In the genomic region with DNA sequence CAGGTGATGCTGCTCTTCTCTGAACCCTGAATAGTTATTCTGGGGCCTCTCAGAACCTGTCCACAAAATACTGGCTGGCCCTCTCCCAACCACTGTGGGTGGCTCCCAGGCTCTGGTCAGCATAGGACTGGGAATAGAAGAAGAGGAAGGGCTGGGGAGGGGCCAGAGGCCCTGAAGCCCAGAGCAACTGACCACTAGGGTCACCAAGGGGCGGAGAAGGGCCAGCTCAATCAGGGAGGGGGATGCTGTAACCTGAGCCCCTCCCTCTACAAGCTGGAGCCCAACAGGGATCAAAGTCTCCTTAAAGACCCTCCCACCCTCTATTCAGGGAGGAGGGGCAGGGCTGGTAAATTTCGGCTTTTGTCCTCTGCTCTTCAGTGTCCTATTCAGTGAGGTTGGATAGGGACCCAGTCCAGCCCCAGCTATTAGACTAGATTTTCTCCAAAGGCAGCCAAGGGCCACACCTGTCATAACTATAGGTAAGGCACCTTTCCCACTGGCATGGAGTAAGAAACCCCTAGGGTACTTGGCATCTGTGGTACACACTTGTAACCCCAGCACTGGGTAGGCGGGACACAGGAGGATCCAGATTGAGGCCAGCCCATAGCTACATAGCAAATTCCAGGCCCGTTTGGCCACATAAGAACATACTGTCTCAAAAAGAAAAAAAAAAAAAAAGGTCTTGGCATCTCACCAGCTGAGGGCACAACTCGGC, we compare ENCODE assay signal across 9 mouse cellular contexts. TPM values are rescaled to one million over a fixed set of nuclear protein-coding genes. Genes with fewer than 3 reads are reported as not detected.
DNase-seq lines count a peak whose midpoint lies in the region; TF ChIP-seq lines count a peak whose summit lies in the region.
"Had no signal": no experiment of that assay in that cellular context is flagged by ENCODE, and none has a peak within 500 bp of the region (broad histone marks: within the 10 kb centered on the region; RNA-seq: fewer than 3 reads in every experiment).

A gene (minus strand): TSS at position 663 of the 715 bp plus-strand sequence.

- in situ Hi-C loops in ES-E14 (cut with MboI; ENCODE audit: low sequenced_read_pairs in 2 of 2, unreplicated experiment in 2 of 2), result no loop called here

- peak within 1 kb of the TSS; percentile 43 for H3K27ac ChIP-seq in cerebellum, adult 2 months (ENCODE audit: insufficient read depth, low read length)
- H3K27ac ChIP-seq in ES-E14 (ENCODE audit: insufficient read depth, low read depth, low read length, poor library complexity, severe bottlenecking), result peak within 1 kb of the TSS; percentile 38; the same call in 1 of the 2 replicates
- peak within 1 kb of the TSS; percentile 90 for H3K27ac ChIP-seq in midbrain, embryonic 10.5 days (replicated peaks)

- H3K27me3 ChIP-seq in cerebellum, adult 2 months (ENCODE audit: control insufficient read depth, insufficient read depth, low read length), result no peaks in the 10 kb centered on the region
- no peaks in the 10 kb centered on the region for H3K27me3 ChIP-seq in midbrain, embryonic 10.5 days (ENCODE audit: low read depth, poor library complexity, severe bottlenecking)

- TF ChIP-seq CTCF in cerebellum, adult 2 months (IDR thresholded peaks at IDR 0.05; ENCODE audit: borderline replicate concordance, insufficient read depth, low read depth, low read length), result no peak

- H3K9ac ChIP-seq in ES-E14 (ENCODE audit: insufficient read depth, low read depth, low read length, poor library complexity, severe bottlenecking), result no peak within 1 kb of the TSS

- H3K4me3 ChIP-seq in cerebellum, adult 2 months (replicated peaks; ENCODE audit: insufficient read depth, low read depth, low read length), result no peak within 1 kb of the TSS
- H3K4me3 ChIP-seq in ES-E14 (ENCODE audit: insufficient read depth in 1 of 2, low read depth in 1 of 2, low read length in 2 of 2, poor library complexity in 1 of 2, severe bottlenecking in 1 of 2), result no peak within 1 kb of the TSS
- H3K4me3 ChIP-seq in midbrain, embryonic 10.5 days, result peak within 1 kb of the TSS; percentile 30

- peak in 1 of 2 experiments; percentile 30 for DNase-seq in cerebellum, adult 2 months
- no peak for DNase-seq in cerebellum, postnatal 36 days
- DNase-seq in ES-E14 (ENCODE audit: low read depth, low spot score), result no peak
- peak; percentile 96 for DNase-seq in gonadal fat pad, adult 2 months (ENCODE audit: low read depth)
- peak; percentile 73 for DNase-seq in midbrain, embryonic 10.5 days (ENCODE audit: low spot score)
- DNase-seq in testis, postnatal 14 days (ENCODE audit: low spot score), result no peak
- DNase-seq in T-cell, adult 2 months (ENCODE audit: low spot score), result no peak
- DNase-seq in urinary bladder, adult 2 months (ENCODE audit: low spot score), result no peak
- DNase-seq: layer of hippocampus, postnatal 36 days had no signal

- H3K9me3 ChIP-seq in ES-E14 (ENCODE audit: control insufficient read depth, insufficient read depth, low read depth, low read length), result no peaks in the 10 kb centered on the region
- no peaks in the 10 kb centered on the region for H3K9me3 ChIP-seq in midbrain, embryonic 10.5 days (replicated peaks)

- no peak for TF ChIP-seq POLR2A in cerebellum, adult 2 months (IDR thresholded peaks at IDR 0.05; ENCODE audit: borderline replicate concordance, insufficient read depth, low read length)

- H3K4me1 ChIP-seq in cerebellum, adult 2 months (ENCODE audit: control insufficient read depth, insufficient read depth, low read length), result peaks cover 24% of the 10 kb centered on the region
- peaks cover 5 to 42% of the 10 kb centered on the region in 2 experiments; a peak in 3 of 4 replicates for H3K4me1 ChIP-seq in ES-E14 (ENCODE audit: control insufficient read depth in 2 of 2, insufficient read depth in 2 of 2, low read length in 2 of 2, poor library complexity in 1 of 2)
- peaks cover 97% of the 10 kb centered on the region for H3K4me1 ChIP-seq in midbrain, embryonic 10.5 days

- 30% methylated on average over 5 of the region's 5 CpGs for WGBS in cerebellum, adult 2 months
- 14% methylated on average over 5 of the region's 5 CpGs for WGBS in midbrain, embryonic 10.5 days

- peaks cover 34% of the 10 kb centered on the region for H3K36me3 ChIP-seq in ES-E14 (ENCODE audit: control insufficient read depth, insufficient read depth, low read length, poor library complexity, severe bottlenecking)
- peaks cover 63% of the 10 kb centered on the region for H3K36me3 ChIP-seq in midbrain, embryonic 10.5 days

TF ChIP-seq in ES-E14, 5 proteins besides CTCF, POLR2A, EP300 and RAD21:
- TF ChIP-seq HCFC1 (IDR thresholded peaks at IDR 0.05; ENCODE audit: borderline replicate concordance, insufficient read depth, low read length) (no peak), ZC3H11A (IDR thresholded peaks at IDR 0.05; ENCODE audit: borderline replicate concordance, low read depth, low read length) (no peak), CHD2 (IDR thresholded peaks at IDR 0.05; ENCODE audit: low read depth, low read length) (no peak), ZNF384 (IDR thresholded peaks at IDR 0.05; ENCODE audit: low read depth, low read length) (no peak), MAFK (IDR thresholded peaks at IDR 0.05; ENCODE audit: insufficient read depth, low read depth, low read length) (no peak)
TF ChIP-seq in ES-E14: peak in this region for 0.

RNA-seq across cellular contexts. Expression of the gene that starts here (rescaled TPM):
- 0.95 and 1.1 TPM in 2 replicates for polyA plus RNA-seq in cerebellum, adult 2 months (2012; rRNA removed)
- total RNA-seq in ES-E14 (2012; rRNA removed), result 3.3 TPM in 2 replicates
- polyA plus RNA-seq in gonadal fat pad, adult 2 months (2012; rRNA removed), result 0.95 and 1.1 TPM in 2 replicates
- polyA plus RNA-seq in midbrain, embryonic 10.5 days (2016; fragmentation: Nextera tagmentation; extraction: Ambion mirVana), result 6.1 and 19.7 TPM in 2 replicates
- polyA plus RNA-seq in urinary bladder, adult 2 months (2012; rRNA removed), result 0.77 and 0.93 TPM in 2 replicates

Comparison
In these comparisons a context has a peak if more than half of its experiments do, and no peak if none do; other contexts are left out.
1. DNase-seq: peak in gonadal fat pad, adult 2 months (single experiment) and midbrain, embryonic 10.5 days (single experiment); none in cerebellum, postnatal 36 days (0 of 2), ES-E14 (single experiment), testis, postnatal 14 days (single experiment), T-cell, adult 2 months (single experiment) and urinary bladder, adult 2 months (single experiment).
2. H3K27ac ChIP-seq: peak in every context shown above with its lines; median percentile 90 in midbrain, embryonic 10.5 days; 43 in cerebellum, adult 2 months; 38 in ES-E14.